Mouse (Mus musculus) midbrain, embryonic 14.5 days (tissue): ENCODE measurements around the gene Ccr6. TPM values are rescaled to one million over a fixed set of nuclear protein-coding genes. Genes with fewer than 3 reads are reported as not detected.

Experiments used
- ATAC-seq: fragments of 200-750 bp; cut with Nextera tagmentation; 2 replicates; pipeline ENCODE4 v1.8.0; 2017; ENCODE audit warnings: moderate number of reproducible peaks, moderate library complexity; ENCODE audit not compliant: low FRiP score, low TSS enrichment
- DNase-seq: peaks from one replicate; pipeline ENCODE4 v3.0.0-alpha.2; 2015
- H3K27ac ChIP-seq: fragments of 300-500 bp; sonication (generic); replicated peaks from 2 replicates; pipeline ENCODE4 v1.5.1; 2014; ENCODE audit warnings: mild to moderate bottlenecking, low read depth, low read length, moderate library complexity
- H3K27me3 ChIP-seq: fragments of 300-500 bp; sonication (generic); 2 replicates; pipeline ENCODE4 v1.6.1; 2014; ENCODE audit warnings: low read length, control low read depth, mixed read lengths; ENCODE audit not compliant: control insufficient read depth, insufficient read depth
- H3K36me3 ChIP-seq: fragments of 300-500 bp; sonication (generic); 2 replicates; pipeline ENCODE4 v1.6.1; 2014; ENCODE audit warnings: low read length, control low read depth; ENCODE audit not compliant: control insufficient read depth, insufficient read depth
- H3K4me1 ChIP-seq: fragments of 300-500 bp; sonication (generic); 2 replicates; pipeline ENCODE4 v1.6.1; 2014; ENCODE audit warnings: mild to moderate bottlenecking, antibody characterized with exemption, low read length, control low read depth; ENCODE audit not compliant: control insufficient read depth, insufficient read depth
- H3K4me2 ChIP-seq: fragments of 300-500 bp; sonication (generic); 2 replicates; pipeline ENCODE4 v1.6.1; 2014; ENCODE audit warnings: mild to moderate bottlenecking, low read length, moderate library complexity
- H3K4me3 ChIP-seq: fragments of 300-500 bp; sonication (generic); replicated peaks from 2 replicates; pipeline ENCODE4 v1.5.1; 2014; ENCODE audit warnings: low read depth, low read length
- H3K9ac ChIP-seq: fragments of 300-500 bp; sonication (generic); replicated peaks from 2 replicates; pipeline ENCODE4 v1.6.1; 2014; ENCODE audit warnings: mild to moderate bottlenecking, low read length, moderate library complexity
- H3K9me3 ChIP-seq: fragments of 300-500 bp; sonication (generic); 2 replicates; pipeline ENCODE4 v1.6.1; 2016; ENCODE audit warnings: low read length, control low read depth, mixed read lengths; ENCODE audit not compliant: control insufficient read depth
- WGBS: fragments of 180-500 bp; shearing (Covaris S2); extraction: QIAGEN DNeasy Blood & Tissue Kit; methylation state at CpG from one replicate; pipeline ENCODE4 v1.1.7; 2014; 5-methylcytosine and 5-hydroxymethylcytosine counted together
- polyA plus RNA-seq: library from polyadenylated mRNA; unstranded; fragments of >200 nt; fragmentation: Nextera tagmentation; extraction: Ambion mirVana; gene quantifications from 2 replicates; pipeline ENCODE4 v1.2.1, GENCODE M21; 2014

The Ccr6 gene
- polyA plus RNA-seq, 1 experiment from 2014 or later: not detected

GRCm38 (mm10) chr17:8297746-8298145, 61.9 kb downstream of the Ccr6 start:
- Histone ChIP-seq H3K4me1 (no peaks in the 10 kb centered on the region), H3K9me3 (no peaks in the 10 kb centered on the region), H3K4me2 (no peak overlapping the region), H3K27me3 (no peaks in the 10 kb centered on the region), H3K36me3 (peaks cover 18% of the 10 kb centered on the region; the same call in 1 of the 2 replicates), H3K4me3 (no peak overlapping the region), H3K9ac (no peak overlapping the region), H3K27ac (no peak overlapping the region)
- ATAC-seq: no peak
- WGBS: 89% methylated on average over 5 of the region's 5 CpGs
- DNase-seq: no peak

- Histone ChIP-seq H3K36me3 (peaks cover 18% of the 10 kb centered on the region; the same call in 1 of the 2 replicates), H3K9me3 (no peaks in the 10 kb centered on the region)
These were observed 62.4 kb downstream of the Ccr6 start for GRCm38 (mm10) chr17:8298281-8298680.

GRCm38 (mm10) chr17:8299524-8299923, 63.7 kb downstream of the Ccr6 start:
- ATAC-seq: no peak
- no peak for DNase-seq
- Histone ChIP-seq H3K4me3 (no peak overlapping the region), H3K27ac (no peak overlapping the region), H3K9ac (no peak overlapping the region), H3K27me3 (no peaks in the 10 kb centered on the region), H3K9me3 (no peaks in the 10 kb centered on the region), H3K4me2 (no peak overlapping the region), H3K36me3 (peaks cover 18% of the 10 kb centered on the region; the same call in 1 of the 2 replicates), H3K4me1 (no peaks in the 10 kb centered on the region)

More at GRCm38 (mm10) chr17:8298281-8298680, 62.4 kb downstream of the Ccr6 start:
- DNase-seq (no peak), ATAC-seq (no peak)
- Histone ChIP-seq H3K27ac (no peak overlapping the region), H3K4me1 (no peaks in the 10 kb centered on the region), H3K27me3 (no peaks in the 10 kb centered on the region), H3K4me2 (no peak overlapping the region), H3K9ac (no peak overlapping the region), H3K4me3 (no peak overlapping the region)
- WGBS: 85% methylated on average over 2 of the region's 2 CpGs

GRCm38 (mm10) chr17:8301515-8301914, 65.7 kb downstream of the Ccr6 start:
- no peaks in the 10 kb centered on the region for H3K9me3 ChIP-seq
- no peak overlapping the region for H3K4me2 ChIP-seq
- 81% methylated on average over 4 of the region's 4 CpGs for WGBS
- H3K27ac ChIP-seq: no peak overlapping the region
- H3K27me3 ChIP-seq: no peaks in the 10 kb centered on the region
- peaks cover 15% of the 10 kb centered on the region; the same call in 1 of the 2 replicates for H3K36me3 ChIP-seq
- no peak overlapping the region for H3K9ac ChIP-seq
- H3K4me1 ChIP-seq: no peaks in the 10 kb centered on the region
- ATAC-seq: no peak
- H3K4me3 ChIP-seq: no peak overlapping the region
- DNase-seq: no peak

GRCm38 (mm10) chr17:8302772-8303438, 67.1 kb downstream of the Ccr6 start:
- Histone ChIP-seq H3K9ac (no peak overlapping the region), H3K4me2 (no peak overlapping the region), H3K27me3 (no peaks in the 10 kb centered on the region), H3K4me3 (no peak overlapping the region), H3K4me1 (no peaks in the 10 kb centered on the region), H3K27ac (no peak overlapping the region), H3K9me3 (no peaks in the 10 kb centered on the region), H3K36me3 (peaks cover 11% of the 10 kb centered on the region; the same call in 1 of the 2 replicates)
- ATAC-seq (no peak), DNase-seq (no peak)
- 80% methylated on average over 7 of the region's 7 CpGs for WGBS

GRCm38 (mm10) chr17:8303671-8304070, 67.8 kb downstream of the Ccr6 start:
- no peak overlapping the region for H3K4me2 ChIP-seq
- H3K9me3 ChIP-seq: no peaks in the 10 kb centered on the region
- WGBS: 76% methylated on average over 5 of the region's 5 CpGs
- no peaks in the 10 kb centered on the region for H3K4me1 ChIP-seq
- no peak for ATAC-seq
- no peaks in the 10 kb centered on the region for H3K27me3 ChIP-seq
- no peak overlapping the region for H3K4me3 ChIP-seq
- no peak for DNase-seq
- H3K9ac ChIP-seq: no peak overlapping the region
- 0 out of 2 replicates have a peak, but pooled peaks cover 4% of the 10 kb centered on the region for H3K36me3 ChIP-seq
- H3K27ac ChIP-seq: no peak overlapping the region

GRCm38 (mm10) chr17:8305801-8306200, 70.0 kb downstream of the Ccr6 start:
- no peak overlapping the region for H3K4me3 ChIP-seq
- WGBS: 27% methylated on average over 3 of the region's 3 CpGs
- no peaks in the 10 kb centered on the region for H3K9me3 ChIP-seq
- ATAC-seq: no peak
- H3K9ac ChIP-seq: no peak overlapping the region
- no peak overlapping the region for H3K4me2 ChIP-seq
- no peak for DNase-seq
- H3K4me1 ChIP-seq: no peaks in the 10 kb centered on the region
- no peak overlapping the region for H3K27ac ChIP-seq
- H3K27me3 ChIP-seq: no peaks in the 10 kb centered on the region
- H3K36me3 ChIP-seq: no peaks in the 10 kb centered on the region

Other genes starting within 250 kb of the Ccr6 start
- 0.15 TPM in 1 of 2 replicates, not detected in the other for gene Gm49673, start 88.3 kb upstream of the Ccr6 start, polyA plus RNA-seq
- gene Rnaset2a, start 87.9 kb upstream of the Ccr6 start, polyA plus RNA-seq: 10.8 and 11.8 TPM in 2 replicates
- gene Fgfr1op, start 70.5 kb upstream of the Ccr6 start, polyA plus RNA-seq: 26.2 and 31.7 TPM in 2 replicates
- 282 and 326 TPM in 2 replicates for gene Mpc1, start 46.9 kb downstream of the Ccr6 start, polyA plus RNA-seq
- 177 and 204 TPM in 2 replicates for gene Sft2d1, start 75.1 kb downstream of the Ccr6 start, polyA plus RNA-seq
- 18.3 and 20.6 TPM in 2 replicates for gene Prr18, start 101.4 kb downstream of the Ccr6 start, polyA plus RNA-seq
- gene T2, start 119.9 kb downstream of the Ccr6 start, polyA plus RNA-seq: 0.39 and 0.82 TPM in 2 replicates
- 0.39 and 0.43 TPM in 2 replicates for gene T, start 198.4 kb downstream of the Ccr6 start, polyA plus RNA-seq